Mouse (Mus musculus) cerebellum, postnatal 10 days (tissue): ENCODE data around the gene Haus6.
"Not testable (repeated sequence)": the region's sequence is repeated elsewhere in the genome, so short reads cannot be mapped to it uniquely, and the experiment has no call there.

Source experiments
- DNase-seq, 2 experiments: peaks; one replicate each; pipeline ENCODE4 v3.0.0; 2021; ENCODE audit warnings: mixed read lengths in 2 of 2

Gene Haus6

GRCm38 (mm10) chr4:86611524-86612288, at the start of gene Haus6:
TSS of gene Haus6 (minus strand) at chr4:86612055.
- peak; percentile 91 to 95 for DNase-seq

GRCm38 (mm10) chr4:86657176-86657575, 45.3 kb upstream of the Haus6 start:
- DNase-seq: no peak

DNA sequence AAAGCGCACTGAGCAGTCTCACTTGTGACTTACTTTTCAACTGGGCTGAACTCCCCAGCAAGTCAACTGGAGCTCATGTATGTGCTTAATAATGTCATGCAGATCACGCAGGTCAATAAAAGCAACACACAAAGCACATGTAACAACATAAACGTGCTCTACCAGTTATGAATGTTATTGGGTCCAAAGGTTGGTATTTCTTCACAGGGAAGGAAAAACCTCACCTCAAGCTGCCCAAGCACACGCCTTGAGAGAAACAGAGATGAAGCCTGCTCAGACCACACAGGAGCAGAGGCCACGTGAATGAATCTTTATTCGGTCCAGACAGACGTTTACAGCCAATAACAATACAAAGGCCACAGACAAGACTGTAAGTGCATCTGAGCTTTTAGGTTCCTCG, 44.6 kb upstream of the Haus6 start:
- not testable (repeated sequence) for DNase-seq

GRCm38 (mm10) chr4:86651686-86652384, 40.0 kb upstream of the Haus6 start:
- peak; percentile 41 to 71 for DNase-seq

DNA sequence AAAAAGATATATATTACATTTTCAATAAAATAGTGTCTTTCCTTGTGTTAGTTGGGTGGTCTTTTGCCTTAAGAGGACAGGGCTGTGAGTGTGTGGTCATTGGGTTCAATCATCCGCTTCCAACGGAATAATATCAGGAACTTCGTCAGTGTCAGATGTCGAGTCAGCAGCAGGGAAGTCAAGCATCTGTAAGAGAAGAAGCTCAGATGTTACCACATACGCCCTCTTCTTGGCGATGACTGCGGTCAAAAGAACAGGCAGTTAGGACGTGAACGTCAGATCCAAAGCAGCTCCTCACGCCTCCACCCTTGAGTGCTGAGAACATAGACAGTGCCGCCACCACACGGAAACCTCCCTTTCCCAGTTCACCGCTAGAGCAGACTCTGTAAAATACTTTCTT, 36.5 kb upstream of the Haus6 start:
- not testable (repeated sequence) for DNase-seq

DNA sequence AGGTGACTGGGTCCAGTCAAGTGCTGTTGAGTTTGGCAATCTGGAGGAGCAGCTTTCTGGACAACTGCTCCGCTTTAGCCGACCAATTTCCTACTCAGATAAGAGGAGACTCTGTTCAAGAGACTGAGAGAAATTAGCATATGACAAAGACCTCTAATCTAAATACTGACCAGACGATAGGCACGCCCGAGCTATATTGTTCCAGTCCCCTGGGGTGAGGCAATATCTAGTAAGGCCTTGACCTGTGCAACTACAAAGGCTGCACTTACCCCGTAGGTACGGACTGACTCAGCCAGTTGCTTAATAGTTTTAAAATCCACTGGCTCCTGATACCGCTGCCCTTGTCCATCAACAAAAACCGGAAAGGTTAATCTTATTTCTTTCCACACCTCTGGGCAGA, 25.7 kb upstream of the Haus6 start:
- not testable (repeated sequence) for DNase-seq

DNA sequence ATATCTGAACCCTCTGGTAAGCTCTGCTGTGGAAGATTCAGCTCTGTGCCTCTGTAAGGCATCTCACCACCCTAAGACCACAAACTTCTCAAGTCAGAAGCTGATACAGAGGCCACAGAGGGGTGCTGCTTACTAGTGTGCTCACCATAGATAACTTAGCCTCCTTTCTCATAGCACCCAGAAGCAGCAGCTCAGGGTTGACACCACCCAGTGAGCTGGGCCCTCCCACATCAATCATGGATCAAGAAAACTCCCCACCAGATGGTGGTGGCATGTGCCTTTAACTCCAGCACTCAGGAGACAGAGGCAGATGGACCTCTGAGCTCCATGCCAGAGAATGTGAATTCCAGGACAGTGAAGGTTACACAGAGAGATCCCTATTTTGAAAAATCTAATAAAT, 23.0 kb upstream of the Haus6 start:
- peak; percentile 16 to 27 for DNase-seq

DNA sequence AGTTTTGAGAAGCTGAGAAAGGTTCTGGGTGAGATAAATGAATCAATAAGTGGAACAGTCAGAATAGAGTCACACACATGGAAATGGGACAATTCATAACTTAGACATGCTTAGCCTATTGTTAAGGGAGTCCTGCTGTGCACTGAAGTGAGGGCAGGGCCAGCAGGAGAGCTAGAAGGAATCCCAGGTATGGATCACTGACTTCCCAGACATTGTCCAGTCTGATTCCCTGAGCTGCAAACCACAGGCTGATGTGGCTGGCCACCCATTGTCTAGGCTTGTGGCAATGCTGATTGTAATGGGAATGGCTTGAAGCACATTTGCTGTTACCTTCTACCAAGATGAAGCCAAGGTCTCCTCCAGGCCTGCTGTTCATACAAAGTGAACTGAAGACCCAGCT, 22.5 kb upstream of the Haus6 start:
- DNase-seq: not testable (repeated sequence)

- not testable (repeated sequence) for DNase-seq
Measured at GRCm38 (mm10) chr4:86632556-86632955, 20.7 kb upstream of the Haus6 start.

GRCm38 (mm10) chr4:86631831-86632230, 20.0 kb upstream of the Haus6 start:
- no peak for DNase-seq

- not testable (repeated sequence) for DNase-seq
Measured at GRCm38 (mm10) chr4:86626496-86626895, 14.6 kb upstream of the Haus6 start.

- no peak for DNase-seq
Measured at GRCm38 (mm10) chr4:86625463-86625862, 13.6 kb upstream of the Haus6 start.

GRCm38 (mm10) chr4:86622532-86622931, 10.7 kb upstream of the Haus6 start:
- DNase-seq: not testable (repeated sequence)

GRCm38 (mm10) chr4:86622116-86622515, 10.3 kb upstream of the Haus6 start:
- DNase-seq: no peak

GRCm38 (mm10) chr4:86620506-86620905, 8.7 kb upstream of the Haus6 start:
- no peak for DNase-seq

GRCm38 (mm10) chr4:86612289-86612620, 400 bp upstream of the Haus6 start:
- no peak for DNase-seq

DNA sequence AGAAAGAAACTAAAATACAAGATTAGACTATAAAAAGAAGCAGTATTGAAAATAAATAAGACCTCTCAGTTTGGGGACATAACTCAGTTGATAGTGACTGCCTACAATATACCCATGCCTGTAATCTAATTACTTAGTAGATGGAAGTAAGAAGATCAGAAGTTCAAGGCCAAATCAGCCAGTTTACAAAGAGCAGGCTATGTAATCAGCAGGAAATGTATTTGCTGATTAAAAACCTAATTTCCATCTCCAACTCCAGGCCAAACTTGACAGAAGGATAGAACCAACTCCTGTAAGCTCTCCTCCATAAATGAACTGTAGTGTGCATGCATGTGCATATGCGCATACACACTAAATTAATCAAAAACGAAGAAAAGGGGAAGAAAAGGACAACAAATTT, 20.6 kb downstream of the Haus6 start:
- no peak for DNase-seq

DNA sequence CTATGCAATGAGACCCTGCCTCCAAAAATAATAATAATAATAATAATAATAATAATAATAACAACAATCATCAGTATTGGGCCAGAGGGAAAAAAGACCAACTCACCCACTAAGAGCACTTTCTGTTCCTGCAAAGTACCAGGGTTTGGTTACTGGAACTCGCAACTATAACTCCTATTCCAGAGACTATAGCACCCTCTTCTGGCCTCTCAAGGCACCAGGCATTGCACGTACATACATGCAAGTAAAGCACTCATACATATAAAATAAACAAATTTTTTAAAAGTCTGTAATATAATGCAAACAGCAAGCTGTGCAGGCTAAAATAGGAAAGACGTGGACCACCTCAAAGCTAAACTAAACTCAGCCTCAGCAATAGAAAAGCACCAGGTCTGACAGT, 23.6 kb downstream of the Haus6 start:
- DNase-seq: peak; percentile 16 to 28

GRCm38 (mm10) chr4:86580591-86580990, 31.3 kb downstream of the Haus6 start:
- no peak for DNase-seq

GRCm38 (mm10) chr4:86580056-86580455, 31.8 kb downstream of the Haus6 start:
- DNase-seq: no peak

- no peak for DNase-seq
Measured at GRCm38 (mm10) chr4:86576630-86577225, 35.1 kb downstream of the Haus6 start.

GRCm38 (mm10) chr4:86576120-86576541, 35.7 kb downstream of the Haus6 start:
- DNase-seq: peak; percentile 59 to 69

DNA sequence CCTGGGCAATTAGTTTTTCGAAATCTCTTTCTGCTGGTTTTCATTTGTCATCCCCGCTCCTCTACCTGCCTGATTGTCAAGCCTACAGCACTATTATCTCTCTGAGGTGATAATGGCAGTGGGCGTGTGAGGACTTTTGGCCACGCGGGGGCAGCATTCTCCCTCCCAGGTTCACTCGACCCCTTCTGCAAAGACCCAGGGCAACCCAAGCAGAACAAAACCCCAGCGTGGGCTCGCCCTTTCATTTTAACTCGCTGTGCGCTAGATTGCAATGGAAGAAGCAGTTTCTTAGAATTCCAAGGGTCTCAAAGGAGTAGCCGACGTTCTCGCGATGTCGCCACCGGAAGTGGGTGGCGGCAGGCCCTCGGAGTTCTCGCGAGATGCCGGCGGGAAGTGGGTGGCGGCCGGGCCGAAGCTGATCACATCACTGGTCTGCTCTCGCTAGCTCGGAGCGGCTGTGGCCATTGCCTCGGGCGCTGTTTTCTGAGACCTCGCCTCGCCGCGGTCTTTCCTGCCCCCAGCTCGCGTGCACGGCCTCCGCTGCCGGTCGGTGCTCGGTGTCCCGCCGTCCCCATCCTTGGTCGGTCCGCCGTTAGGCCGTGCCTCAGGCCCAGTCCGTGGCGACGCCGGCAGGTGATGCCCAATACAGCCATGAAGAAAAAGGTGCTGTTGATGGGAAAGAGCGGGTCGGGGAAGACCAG, 36.4 kb downstream of the Haus6 start, which contains the start of gene Rraga:
Gene Rraga, plus strand, starts transcription at position 386 of the 701 bp plus-strand sequence.
- peak; percentile 98 to 99 for DNase-seq
